Mouse (Mus musculus) skeletal muscle tissue, adult 2 months (tissue): ENCODE results near the gene Afdn.

Source experiments
- DNase-seq: peaks from one replicate; pipeline ENCODE4 v3.0.0-alpha.2; 2012; ENCODE audit warnings: low read depth, low spot score

The Afdn gene

DNA sequence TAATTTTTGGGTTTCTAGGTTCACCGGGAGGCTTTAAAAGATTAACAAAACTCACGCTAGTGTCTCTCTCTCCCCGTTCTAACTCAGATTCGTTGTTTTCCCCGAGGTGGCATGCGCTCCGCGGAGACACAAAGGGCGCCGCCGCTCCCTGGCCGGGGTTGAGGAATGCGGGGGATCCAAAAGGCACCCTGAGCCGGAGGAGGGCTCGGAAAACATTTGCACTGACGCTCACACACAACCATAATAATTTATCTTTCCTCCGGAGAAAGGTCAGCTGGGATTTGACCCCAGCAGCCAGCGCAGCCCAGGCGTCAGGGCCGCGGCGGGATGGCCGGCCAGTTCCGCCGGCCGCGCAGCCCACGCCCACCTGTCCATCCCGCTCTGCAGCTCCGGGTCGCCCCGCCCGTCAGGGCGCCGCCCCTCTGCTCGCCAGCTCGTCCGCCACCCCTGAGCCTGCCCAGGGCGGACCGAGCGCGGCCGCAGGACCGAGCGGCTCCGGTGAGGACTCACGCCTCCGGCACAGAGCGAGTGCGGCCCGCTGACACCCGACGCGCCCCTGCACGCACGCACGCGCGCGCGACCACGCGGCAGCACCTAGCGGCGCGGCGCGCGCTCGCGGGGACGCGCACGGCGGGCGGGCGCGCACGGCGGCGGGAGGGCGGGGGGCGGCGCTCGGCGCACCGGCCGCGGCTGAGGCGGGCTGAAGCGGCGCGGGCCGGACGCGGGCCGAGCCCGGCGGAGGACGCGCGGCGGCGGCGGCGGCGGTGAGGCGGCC, at the start of gene Afdn:
TSS of gene Afdn (plus strand) at position 687 of the 775 bp plus-strand sequence.
- DNase-seq, result peak; percentile 63

DNA sequence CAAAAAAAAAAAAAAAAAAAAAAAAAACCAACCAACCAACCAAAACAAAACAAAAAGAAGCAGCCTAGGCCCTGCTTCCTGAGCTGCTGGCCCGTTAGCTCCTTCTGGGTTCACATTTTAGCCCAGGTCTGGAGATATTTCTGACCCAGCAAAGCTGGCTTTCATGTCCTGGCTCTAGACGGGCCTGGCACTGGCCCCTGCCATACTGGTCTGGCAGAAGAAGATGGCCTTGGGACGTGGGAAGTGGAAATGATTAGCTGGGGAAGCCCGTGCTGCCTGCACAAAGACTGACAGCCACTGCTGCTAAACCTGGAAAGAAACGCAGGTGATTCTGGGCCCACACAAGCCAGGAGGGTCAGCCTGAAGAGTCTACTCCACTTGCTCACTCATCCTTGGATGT, 49.2 kb upstream of the Afdn start:
- DNase-seq, result peak; percentile 41

DNA sequence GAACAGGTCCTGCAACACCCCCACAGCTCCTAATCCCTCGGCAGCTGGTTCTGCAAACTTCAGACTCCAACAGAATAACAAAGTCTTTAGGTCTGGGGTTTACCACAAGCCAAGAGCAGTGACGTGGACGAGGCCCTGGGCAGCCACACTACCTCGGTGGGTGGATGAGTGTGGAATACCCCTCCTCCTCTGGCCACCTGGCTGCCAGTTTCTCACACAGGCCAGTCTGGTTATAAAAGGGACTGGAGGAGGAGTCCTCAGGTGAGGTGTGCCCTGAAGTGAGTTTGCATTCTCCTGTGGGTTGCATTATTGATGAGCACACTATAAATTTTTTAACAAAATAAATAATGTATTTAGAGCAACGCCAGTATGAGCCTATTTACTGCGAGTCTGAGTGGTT, 48.2 kb upstream of the Afdn start:
- DNase-seq, result no peak

DNA sequence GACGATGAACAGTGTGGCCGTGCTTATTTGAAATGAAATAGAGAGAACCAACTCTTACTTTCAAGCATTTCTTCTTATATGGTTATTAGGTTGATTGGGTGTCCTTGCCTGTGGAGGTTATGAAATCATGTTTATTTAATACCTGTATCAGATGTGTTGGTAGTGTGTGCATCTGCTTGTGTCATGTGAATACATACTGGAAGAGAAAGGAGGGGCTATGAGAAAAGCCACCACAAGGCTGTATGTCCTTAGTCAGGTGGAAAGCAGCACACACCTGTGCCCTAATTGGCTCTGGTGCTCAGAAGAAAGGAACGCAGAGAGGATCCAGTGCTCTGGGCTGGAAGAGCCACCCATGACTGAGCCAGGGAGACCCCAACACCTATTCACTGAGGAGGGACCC, 47.8 kb upstream of the Afdn start:
- no peak for DNase-seq

DNA sequence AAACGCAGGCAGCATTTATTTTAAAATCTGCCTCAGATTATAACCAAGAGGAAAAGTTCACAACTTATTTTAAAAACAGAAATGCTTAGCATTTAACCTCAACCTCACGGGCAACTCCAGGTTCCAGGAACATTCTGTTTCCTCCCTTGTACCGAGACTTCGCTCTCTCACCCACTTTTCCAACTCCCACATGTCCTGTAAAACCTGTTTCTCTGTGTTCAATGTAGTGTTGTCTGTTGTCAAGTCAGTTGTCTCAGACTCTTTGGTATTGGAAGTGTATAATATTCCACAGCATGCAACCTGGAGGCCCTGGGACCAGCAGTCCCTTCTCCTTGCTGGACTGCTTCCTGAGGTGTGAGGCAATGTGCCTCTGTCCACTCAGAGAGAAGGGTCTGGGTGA, 46.2 kb upstream of the Afdn start:
- DNase-seq, result no peak

DNA sequence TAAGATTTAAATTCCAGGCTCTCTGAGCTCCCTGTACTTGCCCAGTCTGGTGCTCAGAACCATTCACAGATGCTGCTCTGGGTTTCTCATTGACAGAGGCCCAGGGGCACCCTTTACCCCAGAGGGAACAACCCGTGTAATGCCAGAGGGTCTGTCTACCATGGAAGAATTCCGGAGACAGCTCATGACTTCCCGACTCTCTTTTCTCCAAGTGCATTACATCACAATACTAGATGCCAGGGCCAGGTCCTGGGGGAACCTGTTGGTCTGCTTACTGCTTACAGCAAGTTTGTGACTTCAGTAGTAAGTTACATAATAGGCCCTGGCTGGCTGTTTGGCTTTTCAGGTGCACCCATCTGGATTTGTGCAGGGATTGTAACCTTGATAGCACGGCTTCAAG, 45.7 kb upstream of the Afdn start:
- DNase-seq, result no peak

DNA sequence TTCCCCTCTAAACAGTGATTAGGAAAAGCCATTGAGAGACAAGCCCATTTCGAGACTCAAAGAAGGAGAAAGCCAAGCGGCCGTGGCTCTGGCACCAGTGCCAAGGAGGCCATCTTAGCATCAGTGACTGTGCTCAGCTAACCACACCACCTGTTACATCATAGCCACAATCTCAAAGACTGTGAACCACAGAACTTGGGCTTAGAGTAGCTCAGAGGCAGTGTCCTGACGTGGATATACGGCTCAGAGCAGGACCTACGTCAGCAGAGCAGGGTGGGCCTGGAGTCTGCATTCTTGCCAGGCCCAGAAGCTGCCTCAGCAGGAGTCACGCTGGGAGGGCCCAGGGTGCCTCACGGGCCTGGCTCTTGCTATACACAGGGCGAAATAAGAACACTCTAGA, 44.8 kb upstream of the Afdn start:
- DNase-seq, result no peak

DNA sequence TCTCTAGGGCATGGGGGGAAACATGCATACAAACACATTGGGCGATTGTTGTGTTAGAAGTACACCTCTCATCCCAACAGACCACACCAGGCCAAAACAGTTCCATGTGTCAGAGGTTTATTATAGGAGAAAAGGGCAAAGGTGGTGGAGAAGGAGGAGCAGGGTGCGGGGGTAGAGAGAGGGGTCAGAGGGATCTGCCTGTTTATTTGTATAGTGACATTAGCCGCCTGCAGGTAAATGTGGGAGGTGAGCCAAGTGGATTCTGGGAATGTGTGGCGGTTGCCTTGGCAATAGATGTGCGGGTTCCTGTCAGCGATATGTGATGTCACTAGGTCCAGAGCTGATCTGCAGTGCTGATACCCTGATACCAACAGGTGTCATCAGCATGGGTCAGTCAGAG, 44.0 kb upstream of the Afdn start:
- DNase-seq, result no peak

DNA sequence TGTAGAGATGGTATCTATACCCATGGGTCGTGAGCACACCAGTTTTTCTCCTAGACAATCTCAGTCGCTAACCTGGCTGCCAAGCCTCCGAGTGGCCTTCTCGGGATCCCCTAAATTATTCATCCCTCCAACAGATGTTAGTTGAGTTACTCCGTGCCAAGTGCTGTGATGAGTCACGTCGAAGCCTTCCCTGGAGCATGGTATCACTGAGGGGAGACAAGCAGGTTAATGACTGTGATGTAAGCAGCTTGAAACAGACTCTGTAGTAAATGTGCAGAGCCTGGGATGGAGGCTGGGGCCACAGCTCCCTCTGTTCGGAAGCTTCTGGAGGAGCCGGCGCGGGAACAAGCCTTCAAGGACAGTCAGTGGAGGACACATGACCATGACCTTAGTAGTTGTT, 42.9 kb upstream of the Afdn start:
- no peak for DNase-seq

DNA sequence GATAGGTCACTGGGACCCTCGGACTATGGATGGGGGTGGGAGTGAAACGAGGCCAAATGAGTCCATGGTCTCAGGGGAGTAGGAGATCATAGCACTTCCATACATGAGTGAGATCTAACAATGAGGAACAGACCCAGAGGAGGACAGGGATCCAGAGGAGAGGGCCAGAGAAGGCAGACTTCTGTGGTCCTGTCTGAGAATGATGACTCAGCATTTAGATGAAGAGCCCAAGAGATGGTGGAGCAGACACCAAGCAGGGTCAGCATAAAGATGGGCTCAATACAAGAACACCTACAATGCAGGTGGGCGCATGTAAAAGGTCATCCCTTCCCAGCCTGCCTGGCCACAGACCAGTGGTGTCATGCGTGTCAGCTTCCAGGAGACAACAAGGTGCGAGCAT, 40.2 kb upstream of the Afdn start:
- DNase-seq, result no peak

DNA sequence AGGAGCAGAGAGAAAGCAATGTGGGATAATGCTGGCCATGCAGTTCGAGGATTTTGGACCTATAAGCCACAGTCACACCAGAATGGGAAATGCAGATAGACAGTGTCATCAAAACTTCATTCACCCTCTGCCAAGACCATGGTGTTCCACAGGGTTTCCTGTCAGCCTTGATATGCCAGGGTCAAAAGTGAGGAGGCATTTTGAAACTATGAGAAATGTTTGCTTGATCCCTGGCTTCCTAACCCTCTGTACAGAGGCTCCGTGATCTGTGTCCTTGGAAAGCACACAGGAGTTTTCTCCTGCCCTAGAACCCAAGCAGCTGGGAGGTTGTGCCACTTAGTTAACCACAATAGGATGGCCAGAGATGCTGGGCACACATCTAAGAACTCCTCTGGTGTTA, 39.0 kb upstream of the Afdn start:
- no peak for DNase-seq

DNA sequence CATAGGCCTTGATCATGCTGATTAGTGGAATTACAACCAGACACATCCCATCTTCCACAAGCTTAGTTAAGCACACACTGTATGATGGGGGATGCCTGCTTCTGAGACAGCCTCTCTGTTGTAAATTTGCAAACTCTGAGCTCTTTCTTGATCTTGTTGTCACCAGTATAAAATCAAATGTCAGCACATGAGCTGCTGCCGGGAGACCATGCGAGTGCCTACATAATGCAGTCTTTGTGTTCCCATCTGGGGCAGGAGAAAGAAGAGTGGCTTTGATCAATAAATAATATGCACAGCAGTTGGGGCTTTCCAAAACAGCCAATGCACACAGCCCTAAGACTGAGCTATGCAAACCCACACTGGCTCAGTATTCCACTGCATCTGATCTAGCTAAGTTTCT, 37.9 kb upstream of the Afdn start:
- DNase-seq, result no peak

DNA sequence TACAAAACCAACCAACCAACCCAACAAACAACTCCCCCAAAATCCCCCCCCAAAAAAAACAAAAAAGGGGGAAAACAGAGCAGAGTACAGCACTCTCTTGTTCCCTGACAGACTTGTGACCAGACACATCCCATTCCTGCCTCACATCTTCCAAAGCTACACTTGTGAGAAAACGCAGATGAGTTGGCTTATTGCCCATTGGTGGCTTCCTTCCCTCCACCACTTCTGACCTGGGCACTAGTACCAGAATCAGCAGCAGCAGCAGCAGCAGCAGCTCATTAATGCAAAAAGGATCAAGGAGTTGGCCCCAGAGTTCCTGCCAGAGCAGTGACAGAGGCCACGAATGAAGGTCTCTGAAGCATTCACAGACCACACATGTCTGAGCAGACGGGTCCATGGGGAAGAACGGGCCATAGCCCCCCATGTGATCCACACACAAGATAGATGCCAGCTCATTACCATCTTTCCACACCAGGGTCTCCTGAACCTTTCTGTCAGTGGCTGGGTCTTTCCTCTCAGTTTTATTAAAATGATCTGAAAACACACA, 35.3 kb upstream of the Afdn start:
- no peak for DNase-seq

DNA sequence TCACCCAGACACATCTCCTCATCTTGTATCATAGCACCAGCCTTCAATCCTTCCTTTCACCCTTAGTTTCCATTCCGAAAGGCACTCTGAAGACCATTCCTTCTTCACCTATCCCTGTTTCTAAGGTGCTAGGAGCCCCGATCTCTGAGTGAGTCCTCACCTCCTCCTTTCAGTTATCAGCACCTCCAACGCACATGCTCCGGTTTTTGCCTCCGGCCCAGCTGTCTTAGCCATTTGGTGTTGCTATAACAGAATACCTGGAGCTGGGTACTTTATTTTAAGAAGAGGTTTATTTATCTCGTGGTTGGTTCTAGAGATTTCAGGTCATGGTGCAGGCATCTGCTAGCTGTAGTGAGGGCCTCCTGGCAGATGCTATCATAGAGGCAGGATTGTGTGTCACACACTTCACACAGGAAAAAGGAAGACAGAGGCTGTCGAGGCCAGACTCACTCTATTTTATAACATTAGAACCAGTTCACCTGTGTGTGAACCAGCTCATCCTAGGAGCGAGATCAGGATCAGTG, 33.4 kb upstream of the Afdn start:
- DNase-seq, result no peak

DNA sequence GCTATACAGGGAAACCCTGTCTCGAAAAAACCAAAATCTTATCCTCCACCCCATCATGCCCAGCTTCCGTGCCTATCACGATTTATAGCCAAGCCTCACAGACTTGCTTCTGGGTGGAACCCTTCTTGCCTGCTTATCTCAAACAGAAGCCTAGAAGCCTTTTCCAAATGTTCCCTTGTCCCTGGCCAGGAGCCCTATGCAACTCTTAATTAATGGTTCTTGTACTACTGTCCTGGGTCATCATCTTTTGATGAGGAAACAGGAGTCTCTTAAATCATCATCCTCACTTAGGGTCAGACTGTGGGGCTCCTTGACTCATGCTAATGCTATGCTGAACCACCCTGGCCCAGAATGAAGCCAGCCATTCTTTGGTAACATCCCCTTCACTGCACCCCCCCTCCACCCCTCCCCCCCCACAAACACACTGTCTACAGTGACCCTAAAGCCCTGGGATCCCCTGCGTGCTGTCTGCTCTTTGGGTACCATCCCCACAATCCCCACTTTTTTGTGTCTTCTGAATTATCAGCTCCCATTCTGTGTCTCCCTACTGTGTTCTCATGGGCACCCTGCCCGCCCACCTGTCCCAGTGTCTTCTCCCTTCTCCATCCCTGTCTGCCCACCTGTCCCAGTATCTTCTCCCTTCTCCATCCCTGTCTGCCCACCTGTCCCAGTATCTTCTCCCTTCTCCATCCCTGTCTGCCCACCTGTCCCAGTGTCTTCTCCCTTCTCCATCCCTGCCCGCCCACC, 29.2 kb upstream of the Afdn start:
- DNase-seq, result no peak

DNA sequence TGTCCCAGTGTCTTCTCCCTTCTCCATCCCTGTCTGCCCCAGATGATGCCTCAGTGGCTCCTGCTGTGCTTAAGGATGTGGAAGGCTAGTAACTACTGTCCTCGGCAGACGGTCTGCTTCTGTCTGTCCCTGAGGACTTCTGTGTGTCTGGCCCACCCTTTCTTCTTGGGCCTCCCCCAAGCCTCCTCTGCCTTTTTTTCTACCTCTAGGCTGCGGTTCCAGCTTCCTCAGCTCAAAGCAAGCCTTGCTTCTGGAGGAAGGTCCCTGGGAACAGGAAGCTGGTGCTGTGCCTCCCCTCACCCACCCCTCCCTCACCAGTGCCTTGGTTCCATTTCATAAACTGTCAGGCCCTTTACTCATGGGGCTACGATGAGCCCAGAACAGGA, 28.6 kb upstream of the Afdn start:
- no peak for DNase-seq

DNA sequence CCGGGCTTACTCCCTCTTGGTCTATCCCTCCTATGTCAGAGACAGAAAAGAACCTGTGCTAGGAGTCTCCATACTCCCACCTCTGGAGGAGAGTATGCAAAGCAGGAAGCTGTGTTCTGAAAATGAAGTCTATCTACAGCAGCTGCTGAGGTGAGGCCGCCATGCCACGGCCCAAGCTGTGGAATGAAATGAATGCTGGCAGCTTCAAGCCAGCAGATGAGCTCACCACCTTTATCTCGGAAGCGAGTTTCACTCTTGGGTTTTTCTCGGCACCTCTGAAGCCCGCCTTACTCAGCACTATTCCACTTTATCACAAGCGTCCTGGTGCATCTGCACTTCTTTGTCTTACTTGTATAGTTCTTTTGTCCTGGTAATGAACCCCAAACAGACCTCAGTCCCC, 27.7 kb upstream of the Afdn start:
- DNase-seq, result no peak

DNA sequence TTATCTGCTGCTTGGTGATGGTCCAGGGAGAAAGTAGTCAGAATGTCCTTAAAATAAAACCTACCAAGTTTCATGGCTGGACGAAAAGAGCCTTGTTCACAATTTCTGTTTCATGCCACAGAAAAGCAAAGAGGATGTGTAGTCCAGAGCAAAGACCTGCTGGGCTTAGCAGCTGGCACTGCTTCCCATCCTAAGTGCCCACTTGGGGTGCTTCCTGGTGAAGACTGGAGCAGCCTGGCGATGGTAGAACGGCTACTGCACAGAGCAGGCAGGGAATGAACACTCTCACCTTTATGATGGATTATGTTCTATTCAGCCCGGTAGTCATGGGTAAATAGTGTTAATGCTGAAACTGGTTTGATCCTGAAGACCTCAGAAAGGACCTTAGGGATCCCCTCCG, 26.4 kb upstream of the Afdn start:
- DNase-seq, result no peak

DNA sequence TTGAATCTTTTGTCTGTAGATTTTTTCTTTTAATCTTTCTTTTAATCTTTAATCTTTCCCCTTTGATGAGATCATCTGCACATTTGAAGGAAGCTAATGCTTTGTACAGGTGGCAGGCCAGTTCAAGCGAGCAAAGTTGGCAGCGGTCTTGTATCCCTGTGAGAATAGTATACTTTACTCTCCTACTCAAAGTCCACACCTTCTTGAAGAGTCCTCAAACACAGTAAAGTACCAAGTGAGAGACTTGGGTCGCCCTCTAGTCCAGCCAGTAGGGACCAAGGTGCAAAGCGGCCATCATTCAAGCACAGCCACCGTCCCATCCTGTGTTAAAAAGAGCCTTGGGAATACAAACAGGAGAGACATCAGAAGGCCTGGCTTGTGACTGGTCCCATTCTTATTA, 25.3 kb upstream of the Afdn start:
- no peak for DNase-seq

DNA sequence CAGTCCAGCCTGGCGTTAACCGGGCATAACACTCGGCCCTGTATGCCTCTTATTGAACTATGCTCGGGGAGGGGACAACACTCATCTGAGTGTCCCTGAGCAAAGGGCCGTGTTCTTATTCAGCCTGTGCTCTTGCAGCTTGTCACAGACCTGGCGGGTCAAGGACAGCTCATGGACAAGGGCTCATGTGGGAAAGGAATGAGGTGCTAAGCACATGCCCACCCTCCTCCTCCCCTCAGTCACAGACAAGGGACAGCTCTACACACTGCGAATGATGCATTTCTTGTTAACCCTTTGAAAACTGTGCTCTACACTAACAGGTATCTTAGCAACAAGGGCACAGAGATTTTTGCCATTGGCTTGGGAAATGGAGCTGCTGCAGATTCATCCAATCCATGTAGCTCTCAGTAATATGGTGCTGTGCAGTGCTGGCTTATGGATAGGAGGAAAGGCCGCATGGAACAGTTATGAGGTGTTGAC, 24.5 kb upstream of the Afdn start:
- no peak for DNase-seq

DNA sequence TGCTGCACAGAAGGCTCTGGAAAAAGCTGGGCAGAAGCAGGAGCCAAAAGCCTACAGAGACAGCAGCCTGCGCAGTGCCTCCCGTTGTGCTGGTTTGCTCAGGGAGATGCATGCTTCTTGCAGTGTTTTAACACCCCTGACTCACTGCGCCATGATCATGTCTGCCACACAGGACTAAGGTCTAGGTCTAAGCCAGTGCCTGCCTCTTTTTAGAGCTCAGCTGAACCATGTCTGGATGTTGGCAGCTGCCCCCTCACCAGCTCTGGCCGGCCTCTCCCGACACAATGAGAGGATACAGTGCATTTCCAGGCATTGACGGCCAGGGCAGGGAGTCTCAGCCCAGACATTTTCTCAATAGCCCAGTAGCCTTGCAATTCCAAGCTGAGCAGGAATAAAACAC, 23.0 kb upstream of the Afdn start:
- no peak for DNase-seq

DNA sequence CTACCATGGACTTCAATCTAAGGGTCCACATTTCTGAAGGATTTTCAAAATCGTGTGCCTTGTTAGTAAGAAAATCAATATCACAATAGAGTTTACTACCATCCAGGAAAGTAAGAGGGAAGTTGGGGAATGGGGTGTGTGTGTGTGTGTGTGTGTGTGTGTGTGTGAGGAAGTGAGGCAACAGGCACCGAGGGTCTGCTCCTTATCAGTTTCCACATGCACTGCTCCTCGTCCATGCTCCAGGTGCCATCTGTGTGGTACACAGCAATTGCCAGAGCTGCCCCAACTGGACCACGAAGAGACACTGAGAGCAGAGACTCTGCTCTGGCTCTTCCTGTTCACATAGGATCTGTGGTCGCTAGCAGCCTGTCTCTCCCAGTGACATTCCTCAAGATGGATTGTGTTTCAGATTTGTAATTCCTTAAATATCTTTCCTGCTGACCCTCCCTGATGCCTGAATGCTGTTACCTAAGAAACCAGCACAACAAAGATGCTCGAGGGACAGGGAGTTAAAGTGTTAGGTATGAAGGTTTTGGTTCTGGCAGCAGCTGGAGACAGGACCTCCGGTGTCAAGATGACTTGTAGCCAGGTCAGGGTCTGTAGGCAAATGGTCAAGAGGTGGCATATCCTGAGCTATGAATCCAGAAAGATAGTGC, 22.1 kb upstream of the Afdn start:
- no peak for DNase-seq
